Mouse (Mus musculus) adrenal gland, adult 8-10 months (tissue): ENCODE measurements around the gene Gm10837. TPM values are rescaled to one million over a fixed set of nuclear protein-coding genes. Genes with fewer than 3 reads are reported as not detected.

Experiments
- DNase-seq: peaks from one replicate; pipeline ENCODE4 v3.0.0; 2022
- total RNA-seq, 4 experiments: library from RNA; stranded (reverse); gene quantifications; 2 replicates each; pipeline ENCODE4 v1.2.4; 2022

Gm10837 gene
- total RNA-seq, 4 experiments from 2014 or later, result not detected

- DNase-seq, result no peak
Measured at GRCm38 (mm10) chr14:122535986-122536385, 45.6 kb downstream of the Gm10837 start.

Other genes starting within 250 kb of the Gm10837 start
- gene Gm5089, start 39.5 kb upstream of the Gm10837 start, total RNA-seq, result not detected
- under 1 TPM in 1 of 4 experiments, not detected in 3; 0.23 TPM for gene Zic5, start 24.9 kb upstream of the Gm10837 start, total RNA-seq
- gene Zic2, start 15.2 kb upstream of the Gm10837 start, total RNA-seq, result under 1 TPM in 1 of 4 experiments, not detected in 3; 0.09 TPM
- gene Pcca, start 43.7 kb downstream of the Gm10837 start, total RNA-seq, result 100 to 1,000 TPM; 101 to 165 (median 136) TPM